Mouse (Mus musculus): ENCODE data around the gene Wfs1. TPM values are rescaled to one million over a fixed set of nuclear protein-coding genes. Genes with fewer than 3 reads are reported as not detected.
"Not testable (repeated sequence)": the region's sequence is repeated elsewhere in the genome, so short reads cannot be mapped to it uniquely, and the experiment has no call there.

The Wfs1 gene
- total RNA-seq, 2 experiments from 2014 or later, result 16.3 to 25.7 TPM

GRCm38 (mm10) chr5:36989625-36989977, 596 bp upstream of the Wfs1 start:
- intact Hi-C loops (cut with DNase I), result no loop called here
- no peak for DNase-seq

GRCm38 (mm10) chr5:36988124-36988780, 753 bp downstream of the Wfs1 start:
- peak; percentile 21 for DNase-seq
- intact Hi-C loops (cut with DNase I), result no loop called here

GRCm38 (mm10) chr5:36986617-36987016, 2.4 kb downstream of the Wfs1 start:
- DNase-seq, result no peak
- intact Hi-C loops (cut with DNase I), result no loop called here

GRCm38 (mm10) chr5:36982271-36982670, 6.7 kb downstream of the Wfs1 start:
- no peak for DNase-seq
- intact Hi-C loops (cut with DNase I), result no loop called here

GRCm38 (mm10) chr5:36979631-36980030, 9.4 kb downstream of the Wfs1 start:
- intact Hi-C loops (cut with DNase I), result no loop called here
- DNase-seq, result no peak

- no peak for DNase-seq
- intact Hi-C loops (cut with DNase I), result no loop called here
These were observed 10.0 kb downstream of the Wfs1 start for GRCm38 (mm10) chr5:36979001-36979400.

GRCm38 (mm10) chr5:36977809-36978208, 11.2 kb downstream of the Wfs1 start:
- intact Hi-C loops (cut with DNase I), result no loop called here
- DNase-seq, result no peak

- intact Hi-C loops (cut with DNase I), result no loop called here
- no peak for DNase-seq
These were observed 13.7 kb downstream of the Wfs1 start for GRCm38 (mm10) chr5:36975336-36975735.

- no peak for DNase-seq
- intact Hi-C loops (cut with DNase I), result no loop called here
These were observed 17.4 kb downstream of the Wfs1 start for GRCm38 (mm10) chr5:36971587-36971986.

- DNase-seq, result no peak
- intact Hi-C loops (cut with DNase I), result no loop called here
These were observed 28.5 kb downstream of the Wfs1 start for GRCm38 (mm10) chr5:36960501-36960900.

- peak; percentile 88 for DNase-seq
- intact Hi-C loops (cut with DNase I), result loop anchor here (5.0 kb wide), 2 partner anchors 43 to 148 kb away; no protein-coding TSS in a partner anchor
These were observed 30.2 kb downstream of the Wfs1 start for GRCm38 (mm10) chr5:36958837-36959236.

- peak; percentile 38 for DNase-seq
- intact Hi-C loops (cut with DNase I), result loop anchor here (5.0 kb wide), 2 partner anchors 47 to 152 kb away; no protein-coding TSS in a partner anchor
These were observed 33.6 kb downstream of the Wfs1 start for GRCm38 (mm10) chr5:36955366-36955765.

- intact Hi-C loops (cut with DNase I), result no loop called here
- DNase-seq, result no peak
These were observed 36.7 kb downstream of the Wfs1 start for GRCm38 (mm10) chr5:36952311-36952710.

GRCm38 (mm10) chr5:36950871-36951270, 38.1 kb downstream of the Wfs1 start:
- no peak for DNase-seq
- intact Hi-C loops (cut with DNase I), result no loop called here

GRCm38 (mm10) chr5:36948831-36949230, 40.2 kb downstream of the Wfs1 start:
- peak; percentile 85 for DNase-seq
- intact Hi-C loops (cut with DNase I), result loop anchor here (10.0 kb wide), 1 partner anchor 114 kb away; the partner anchor contains the start of gene Man2b2

GRCm38 (mm10) chr5:36946445-36946844, 42.6 kb downstream of the Wfs1 start:
- intact Hi-C loops (cut with DNase I), result loop anchor here (10.0 kb wide), 1 partner anchor 112 kb away; the partner anchor contains the start of gene Man2b2
- peak; percentile 74 for DNase-seq

GRCm38 (mm10) chr5:36945713-36946112, 43.3 kb downstream of the Wfs1 start:
- no peak for DNase-seq
- intact Hi-C loops (cut with DNase I), result loop anchor here (10.0 kb wide), 1 partner anchor 111 kb away; the partner anchor contains the start of gene Man2b2

- DNase-seq, result no peak
- intact Hi-C loops (cut with DNase I), result loop anchor here (10.0 kb wide), 1 partner anchor 110 kb away; the partner anchor contains the start of gene Man2b2
These were observed 43.8 kb downstream of the Wfs1 start for GRCm38 (mm10) chr5:36945102-36945701.

GRCm38 (mm10) chr5:36944552-36944951, 44.5 kb downstream of the Wfs1 start:
- intact Hi-C loops (cut with DNase I), result loop anchor here (10.0 kb wide), 1 partner anchor 110 kb away; the partner anchor contains the start of gene Man2b2
- DNase-seq, result no peak

- intact Hi-C loops (cut with DNase I), result loop anchor here (10.0 kb wide), 1 partner anchor 108 kb away; the partner anchor contains the start of gene Man2b2
- DNase-seq, result no peak
These were observed 46.6 kb downstream of the Wfs1 start for GRCm38 (mm10) chr5:36942446-36942845.

- intact Hi-C loops (cut with DNase I); DNase-seq: not testable (repeated sequence)
These were observed 50.0 kb downstream of the Wfs1 start for GRCm38 (mm10) chr5:36938991-36939390.

- intact Hi-C loops (cut with DNase I), result no loop called here
- no peak for DNase-seq
These were observed 51.0 kb downstream of the Wfs1 start for GRCm38 (mm10) chr5:36938021-36938420.
